In genomic region chr7:131410416-131411058, GRCm38 (mm10) we compare ENCODE assay signal across 8 mouse cellular contexts. TPM values are rescaled to one million over a fixed set of nuclear protein-coding genes. Genes with fewer than 3 reads are reported as not detected.
DNase-seq lines count a peak whose midpoint lies in the region; ATAC-seq and TF ChIP-seq lines count a peak whose summit lies in the region.

TSS of gene Ikzf5 (minus strand) at chr7:131410521.
TSS of gene Acadsb (plus strand) at chr7:131410601.

- H3K4me2 ChIP-seq in hindbrain, embryonic 13.5 days, result peak within 1 kb of the TSS; percentile 72

- peak; percentile 88 for DNase-seq in Patski (ENCODE audit: low read depth, low spot score)
- peak; percentile 98 for DNase-seq in cerebellum, postnatal 14 days
- peak; percentile 97 for DNase-seq in frontal cortex, postnatal 14 days (ENCODE audit: low spot score in 2 of 2)
- DNase-seq in layer of hippocampus, postnatal 25 days (ENCODE audit: extremely low spot score in 1 of 2, low spot score in 1 of 2), result peak; percentile 97 to 98
- DNase-seq in lung, postnatal 25 days (ENCODE audit: low spot score), result peak; percentile 99
- peak; percentile 97 for DNase-seq in retina, embryonic 14.5 days (ENCODE audit: low spot score)
- DNase-seq in thymus, postnatal 4 days, result peak; percentile 99

- no peaks in the 10 kb centered on the region for H3K27me3 ChIP-seq in Patski
- no peaks in the 10 kb centered on the region for H3K27me3 ChIP-seq in hindbrain, embryonic 13.5 days

- WGBS in hindbrain, embryonic 13.5 days, result under 1% methylated on average over 42 of the region's 42 CpGs

- peaks cover 36% of the 10 kb centered on the region for H3K4me1 ChIP-seq in hindbrain, embryonic 13.5 days (replicated peaks)

- POLR2A ChIA-PET in Patski (lab: Charles Lee), result interaction anchor here (0.6 to 1.4 kb wide), 4 partner anchors 9 to 39 kb away, joined by 3 to 5 read pairs (median 3); partner anchors contain the start of gene Pstk

- H3K4me3 ChIP-seq in hindbrain, embryonic 13.5 days, result peak within 1 kb of the TSS; percentile 96

- no peaks in the 10 kb centered on the region for H3K36me3 ChIP-seq in hindbrain, embryonic 13.5 days

- peak within 1 kb of the TSS; percentile 90 for H3K27ac ChIP-seq in hindbrain, embryonic 13.5 days

- peak within 1 kb of the TSS; percentile 97 for H3K9ac ChIP-seq in hindbrain, embryonic 13.5 days

- TF ChIP-seq CTCF in Patski (IDR thresholded peaks at IDR 0.05), result no peak

- in situ Hi-C loops in Patski (cut with MboI; ENCODE audit: low pct_unique_long_range_greater_than_20kb), result no loop called here

- peak; percentile 89 for ATAC-seq in Patski
- ATAC-seq in hindbrain, embryonic 13.5 days (ENCODE audit: low FRiP score), result peak; percentile 98

- CTCF ChIA-PET in Patski (lab: Charles Lee), result no interaction called here

- H3K9me3 ChIP-seq in hindbrain, embryonic 13.5 days, result no peaks in the 10 kb centered on the region

RNA-seq across cellular contexts. Expression of gene Ikzf5, which starts in this region (rescaled TPM):
- polyA plus RNA-seq in Patski (2021), result 13.5 TPM
- polyA plus RNA-seq in hindbrain, embryonic 13.5 days (2015; fragmentation: Nextera tagmentation; extraction: Ambion mirVana), result 13.1 and 14.9 TPM in 2 replicates
- 10 to 100 TPM; 47.5 to 51.2 TPM for total RNA-seq in layer of hippocampus, postnatal 25 days (2021)

RNA-seq across cellular contexts. Expression of gene Acadsb, which starts in this region (rescaled TPM):
- 119 TPM for polyA plus RNA-seq in Patski (2021)
- 98.6 and 99.7 TPM in 2 replicates for polyA plus RNA-seq in hindbrain, embryonic 13.5 days (2015; fragmentation: Nextera tagmentation; extraction: Ambion mirVana)
- total RNA-seq in layer of hippocampus, postnatal 25 days (2021), result 10 to 100 TPM; 75.5 to 78.6 TPM

Comparison
In these comparisons a context has a peak if more than half of its experiments do, and no peak if none do; other contexts are left out.
1. Peak in every context shown above with its lines: DNase-seq, ATAC-seq, H3K4me3 ChIP-seq and H3K27ac ChIP-seq.